Mouse (Mus musculus): ENCODE results near the gene 0610009B22Rik. TPM values are rescaled to one million over a fixed set of nuclear protein-coding genes. Genes with fewer than 3 reads are reported as not detected.

Gene 0610009B22Rik
- polyA plus RNA-seq, 1 experiment from 2014 or later, result 81.0 TPM

DNA sequence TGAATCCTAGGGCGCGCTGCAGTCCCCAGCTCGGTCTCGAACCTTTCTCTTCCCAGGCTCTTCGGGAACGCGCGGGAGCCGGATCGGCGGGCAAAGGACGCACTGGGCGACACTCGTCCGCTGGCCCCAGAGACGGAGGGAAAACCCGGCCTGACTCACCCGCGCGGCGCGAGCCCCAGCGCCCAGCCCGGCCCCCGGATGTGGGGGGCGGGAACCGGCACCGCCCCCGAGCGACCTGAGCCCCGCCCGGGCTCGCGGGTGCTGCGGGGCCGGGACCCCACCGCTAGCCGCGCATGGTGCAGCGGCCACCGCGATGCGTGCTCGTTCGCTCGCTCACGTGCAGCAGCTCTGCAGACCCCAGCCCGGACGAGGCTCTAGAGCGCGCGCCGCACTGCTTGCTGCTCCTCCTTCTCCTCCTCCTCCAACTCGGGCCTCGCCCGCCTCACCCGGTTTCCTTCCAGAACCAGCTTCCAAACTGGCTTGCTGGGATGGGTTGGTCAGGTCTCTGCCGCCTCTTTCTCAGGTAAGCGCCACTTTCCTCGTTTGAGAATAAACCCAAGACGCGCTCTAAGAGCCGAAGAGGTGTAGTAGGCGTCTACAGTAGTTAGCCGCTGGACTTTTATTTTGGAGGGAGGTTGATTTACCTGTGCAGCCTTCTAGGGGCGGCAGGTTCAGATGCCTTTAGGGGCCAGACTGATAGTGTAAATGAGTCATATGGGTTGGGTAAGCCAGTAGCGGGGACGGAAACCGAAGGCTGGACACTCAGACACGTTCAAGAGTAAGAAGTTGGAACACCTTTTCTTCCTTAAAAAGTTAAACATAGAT, 37.8 kb downstream of the 0610009B22Rik start, which contains the start of the genes N4bp3 and D930048N14Rik:
Gene N4bp3, minus strand, starts transcription at position 152 of the 825 bp plus-strand sequence.
Gene D930048N14Rik, plus strand, starts transcription at position 264 of the 825 bp plus-strand sequence.
- 0 out of 2 replicates have a peak, but pooled peaks cover 2% of the 10 kb centered on the region for H3K36me3 ChIP-seq (ENCODE audit: insufficient read depth)
- no peaks in the 10 kb centered on the region for H3K9me3 ChIP-seq (ENCODE audit: low read depth, low read length)
- peak within 1 kb of the TSS; percentile 68 for H3K4me3 ChIP-seq (ENCODE audit: low read depth, low read length)
- ATAC-seq (ENCODE audit: insufficient read depth) (peak; percentile 74), DNase-seq (peak; percentile 85)
- peak within 1 kb of the TSS; percentile 97 for H3K4me2 ChIP-seq
- no peaks in the 10 kb centered on the region for H3K27me3 ChIP-seq (ENCODE audit: insufficient read depth, low read length)
- TF ChIP-seq CTCF (IDR thresholded peaks at IDR 0.05; ENCODE audit: low read depth), result no peak
- H3K4me1 ChIP-seq (ENCODE audit: insufficient read depth), result peaks cover 8% of the 10 kb centered on the region; the same call in 1 of the 2 replicates
- H3K9ac ChIP-seq, result peak within 1 kb of the TSS; percentile 78
- WGBS, result 1% methylated on average over 68 of the region's 70 CpGs
- H3K27ac ChIP-seq (ENCODE audit: low read depth), result peak within 1 kb of the TSS; percentile 60

DNA sequence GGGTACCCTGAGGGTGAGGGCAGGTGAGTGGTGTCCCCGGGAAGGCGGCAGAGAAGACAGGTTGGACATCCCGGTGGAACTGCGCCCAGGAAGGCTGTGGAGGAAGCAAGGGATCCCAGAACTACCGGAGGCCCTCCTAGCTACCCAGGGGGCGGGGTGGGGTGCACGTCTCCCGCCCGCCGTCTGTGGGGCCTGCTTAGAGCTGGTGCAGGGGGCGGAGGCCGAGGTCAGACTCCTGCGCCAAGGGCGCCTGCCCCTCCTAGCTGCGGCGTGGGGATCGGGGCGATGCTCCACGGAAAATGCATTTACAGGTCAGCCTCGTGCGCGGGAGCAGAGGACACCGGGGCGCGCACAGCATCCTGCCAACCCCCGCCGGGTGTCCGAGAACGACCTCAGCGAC, 38.4 kb downstream of the 0610009B22Rik start:
- H3K27ac ChIP-seq (ENCODE audit: low read depth), result peak overlapping the region; percentile 60; the same call in 1 of the 2 replicates
- DNase-seq, result no peak

DNA sequence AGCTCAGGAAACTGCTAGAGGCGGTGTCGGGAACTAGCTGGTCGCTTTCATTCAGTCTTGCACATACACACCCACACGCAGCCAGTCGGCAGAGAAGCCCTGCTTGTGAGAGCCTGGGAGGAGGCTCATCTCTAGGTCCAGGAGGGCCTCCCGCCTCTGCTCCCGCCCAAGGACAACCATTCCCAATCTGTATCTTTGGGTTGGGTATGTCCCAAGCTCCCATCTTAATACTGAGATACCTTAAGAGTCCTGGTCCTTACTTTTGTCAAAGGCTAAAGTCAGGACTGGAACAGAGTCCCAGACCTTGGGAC, 38.8 kb downstream of the 0610009B22Rik start:
- ATAC-seq (ENCODE audit: insufficient read depth) (no peak), DNase-seq (peak; percentile 63)
- H3K9ac ChIP-seq, result peak overlapping the region; percentile 78
- TF ChIP-seq CTCF (IDR thresholded peaks at IDR 0.05; ENCODE audit: low read depth), result no peak
- H3K36me3 ChIP-seq (ENCODE audit: insufficient read depth), result peaks cover 9% of the 10 kb centered on the region; the same call in 1 of the 2 replicates
- WGBS, result 4% methylated on average over 7 of the region's 7 CpGs
- peak overlapping the region; percentile 68 for H3K4me3 ChIP-seq (ENCODE audit: low read depth, low read length)
- no peaks in the 10 kb centered on the region for H3K27me3 ChIP-seq (ENCODE audit: insufficient read depth, low read length)
- peak overlapping the region; percentile 60; the same call in 1 of the 2 replicates for H3K27ac ChIP-seq (ENCODE audit: low read depth)
- peaks cover 8% of the 10 kb centered on the region; the same call in 1 of the 2 replicates for H3K4me1 ChIP-seq (ENCODE audit: insufficient read depth)
- H3K9me3 ChIP-seq (ENCODE audit: low read depth, low read length), result no peaks in the 10 kb centered on the region
- H3K4me2 ChIP-seq, result peak overlapping the region; percentile 97

More for the DNA sequence above, 38.4 kb downstream of the 0610009B22Rik start:
- H3K4me3 ChIP-seq (ENCODE audit: low read depth, low read length), result peak overlapping the region; percentile 68
- no peaks in the 10 kb centered on the region for H3K27me3 ChIP-seq (ENCODE audit: insufficient read depth, low read length)
- peak overlapping the region; percentile 97 for H3K4me2 ChIP-seq
- ATAC-seq (ENCODE audit: insufficient read depth), result peak; percentile 47
- peaks cover 8% of the 10 kb centered on the region; the same call in 1 of the 2 replicates for H3K4me1 ChIP-seq (ENCODE audit: insufficient read depth)
- H3K9me3 ChIP-seq (ENCODE audit: low read depth, low read length), result no peaks in the 10 kb centered on the region
- TF ChIP-seq CTCF (IDR thresholded peaks at IDR 0.05; ENCODE audit: low read depth), result no peak
- WGBS, result under 1% methylated on average over 30 of the region's 30 CpGs
- H3K9ac ChIP-seq, result peak overlapping the region; percentile 78
- H3K36me3 ChIP-seq (ENCODE audit: insufficient read depth), result peaks cover 7% of the 10 kb centered on the region; the same call in 1 of the 2 replicates

DNA sequence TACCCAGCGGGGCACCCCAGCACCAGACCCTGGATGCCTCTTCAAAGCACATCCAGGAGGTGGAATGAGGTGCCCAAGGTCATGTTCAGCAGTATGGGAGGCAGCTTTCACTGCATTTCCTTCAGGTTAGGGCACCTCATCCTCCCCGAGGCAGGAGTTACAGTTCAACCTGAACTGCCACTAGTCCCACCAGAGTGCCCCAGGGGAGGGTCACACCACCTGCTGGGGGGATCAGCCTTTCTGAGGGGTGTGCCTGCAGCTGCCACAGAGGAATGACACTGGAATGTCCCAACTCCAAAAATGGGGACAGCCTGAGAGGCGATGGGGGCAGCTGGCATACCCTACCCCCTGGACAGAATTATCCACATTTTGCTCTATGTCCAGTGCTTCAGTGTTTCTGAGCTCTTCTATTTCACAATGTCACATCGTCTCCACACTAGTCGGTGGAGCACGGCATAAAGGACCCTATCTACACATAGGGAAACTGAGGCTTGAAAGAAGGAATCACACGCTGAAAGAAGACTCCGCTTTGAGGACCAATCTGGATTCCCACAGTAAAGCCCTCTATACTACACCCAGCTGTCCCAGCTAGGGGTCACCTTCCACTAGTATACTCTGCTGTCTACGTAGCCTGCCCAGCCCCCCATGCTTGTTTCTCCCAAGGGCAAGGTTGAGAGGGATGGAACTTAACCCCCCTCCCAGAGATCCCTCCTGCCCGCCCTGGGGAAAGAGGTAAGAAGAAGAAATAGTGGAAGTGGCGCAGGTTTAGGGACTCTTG, 39.4 kb downstream of the 0610009B22Rik start:
- 35% methylated on average over 11 of the region's 11 CpGs for WGBS
- ATAC-seq (ENCODE audit: insufficient read depth) (no peak), DNase-seq (no peak)
- H3K36me3 ChIP-seq (ENCODE audit: insufficient read depth), result peaks cover 14% of the 10 kb centered on the region
- no peaks in the 10 kb centered on the region; the same call in 1 of the 2 replicates for H3K27me3 ChIP-seq (ENCODE audit: insufficient read depth, low read length)
- no peak for TF ChIP-seq CTCF (IDR thresholded peaks at IDR 0.05; ENCODE audit: low read depth)
- H3K9me3 ChIP-seq (ENCODE audit: low read depth, low read length), result no peaks in the 10 kb centered on the region
- H3K4me3 ChIP-seq (ENCODE audit: low read depth, low read length), result peak overlapping the region; percentile 68
- peak overlapping the region; percentile 78 for H3K9ac ChIP-seq
- peak overlapping the region; percentile 97 for H3K4me2 ChIP-seq
- peak overlapping the region; percentile 72 for H3K27ac ChIP-seq (ENCODE audit: low read depth)
- H3K4me1 ChIP-seq (ENCODE audit: insufficient read depth), result peaks cover 8% of the 10 kb centered on the region; the same call in 1 of the 2 replicates

DNA sequence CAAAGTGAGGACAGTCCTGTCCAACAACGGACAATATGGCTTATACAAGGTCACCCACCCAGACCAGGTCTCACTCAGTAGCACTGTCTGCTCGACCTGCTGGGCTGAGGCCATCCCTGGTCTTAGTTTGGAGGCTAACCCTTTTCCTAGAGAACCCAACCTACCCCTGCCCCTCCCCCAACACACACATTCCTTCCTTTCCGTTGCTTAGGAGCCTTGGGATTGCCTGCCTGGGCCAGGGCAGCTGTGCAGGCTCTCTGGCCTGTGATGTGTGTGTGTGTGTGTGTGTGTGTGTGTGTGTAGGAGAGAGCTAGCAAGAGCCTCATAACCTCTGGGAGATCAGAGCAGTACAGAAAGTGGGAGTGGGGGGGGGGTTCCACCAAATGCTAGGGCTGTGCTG, 40.1 kb downstream of the 0610009B22Rik start:
- Histone ChIP-seq H3K4me2 (peak overlapping the region; percentile 97), H3K4me3 (ENCODE audit: low read depth, low read length) (peak overlapping the region; percentile 68), H3K36me3 (ENCODE audit: insufficient read depth) (peaks cover 21% of the 10 kb centered on the region), H3K4me1 (ENCODE audit: insufficient read depth) (peaks cover 8% of the 10 kb centered on the region; the same call in 1 of the 2 replicates), H3K27me3 (ENCODE audit: insufficient read depth, low read length) (no peaks in the 10 kb centered on the region; the same call in 1 of the 2 replicates), H3K9ac (peak overlapping the region; percentile 78), H3K9me3 (ENCODE audit: low read depth, low read length) (no peaks in the 10 kb centered on the region), H3K27ac (ENCODE audit: low read depth) (peak overlapping the region; percentile 72)
- TF ChIP-seq CTCF (IDR thresholded peaks at IDR 0.05; ENCODE audit: low read depth), result no peak
- DNase-seq, result peak; percentile 33
- 14% methylated on average over 3 of the region's 3 CpGs for WGBS
- ATAC-seq (ENCODE audit: insufficient read depth), result no peak

DNA sequence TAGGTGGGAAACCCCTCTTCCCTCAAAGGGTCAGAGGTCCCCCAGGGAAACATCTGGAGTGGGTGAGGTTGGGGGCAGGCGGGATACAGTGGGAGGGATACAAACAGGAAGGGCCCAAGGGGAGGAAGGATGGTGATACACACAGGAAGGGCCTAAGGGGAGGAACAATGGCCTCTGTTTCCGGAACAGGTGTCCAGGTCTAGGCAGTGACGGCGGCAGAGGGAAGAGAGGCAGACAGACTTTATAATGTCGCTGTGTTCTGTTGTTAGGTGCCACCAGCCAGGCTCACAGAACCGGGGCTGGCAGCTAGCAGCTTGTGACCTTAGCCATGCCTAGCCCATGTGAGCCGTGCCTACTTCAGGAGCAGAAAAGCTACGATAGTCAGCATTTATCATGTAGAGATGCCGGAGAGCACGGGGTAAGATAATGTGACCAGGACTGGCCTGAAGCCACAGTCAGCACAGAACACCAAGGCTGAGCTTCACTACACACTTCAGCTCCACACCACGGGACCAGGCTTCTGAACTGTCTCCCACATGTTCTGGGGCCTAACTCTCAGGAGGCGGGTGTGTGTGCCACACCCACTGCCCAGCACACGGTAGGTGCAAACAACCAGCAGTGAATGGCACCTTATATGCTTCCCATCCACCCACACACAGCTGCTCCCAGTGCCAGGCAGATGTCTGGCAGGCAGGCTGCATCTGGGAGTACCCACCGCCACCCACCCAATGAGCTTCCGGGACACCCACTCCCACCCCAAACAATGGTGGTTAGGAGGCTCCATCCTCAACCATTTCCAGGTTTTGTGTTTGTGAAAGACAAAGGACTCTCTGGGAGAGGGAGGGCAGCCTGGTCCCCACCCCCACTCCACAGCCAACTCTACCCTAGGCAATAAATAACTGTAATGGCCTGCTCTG, 41.7 kb downstream of the 0610009B22Rik start:
- Histone ChIP-seq H3K27me3 (ENCODE audit: insufficient read depth, low read length) (no peaks in the 10 kb centered on the region; the same call in 1 of the 2 replicates), H3K4me2 (peak overlapping the region; percentile 97), H3K9me3 (ENCODE audit: low read depth, low read length) (no peaks in the 10 kb centered on the region), H3K4me1 (ENCODE audit: insufficient read depth) (peaks cover 8% of the 10 kb centered on the region; the same call in 1 of the 2 replicates), H3K4me3 (ENCODE audit: low read depth, low read length) (0 out of 2 replicates have a peak overlapping the region, but pooled peaks have one; percentile 12), H3K36me3 (ENCODE audit: insufficient read depth) (peaks cover 33% of the 10 kb centered on the region), H3K9ac (no peak overlapping the region), H3K27ac (ENCODE audit: low read depth) (peak overlapping the region; percentile 80)
- WGBS, result 71% methylated on average over 15 of the region's 15 CpGs
- ATAC-seq (ENCODE audit: insufficient read depth), result peak; percentile 45; the same call in 1 of the 2 replicates
- TF ChIP-seq CTCF (IDR thresholded peaks at IDR 0.05; ENCODE audit: low read depth), result no peak
- peak; percentile 61 for DNase-seq

Data from lung, embryonic 14.5 days (tissue).